Mouse (Mus musculus): ENCODE results near the gene Tor1aip2.

The Tor1aip2 gene

GRCm38 (mm10) chr1:156074575-156074974 is 39.4 kb downstream of the Tor1aip2 start:
- no peak for TF ChIP-seq GATA4 (IDR thresholded peaks at IDR 0.05; ENCODE audit: insufficient replicate concordance, low read length)

GRCm38 (mm10) chr1:156076474-156076873 is 41.3 kb downstream of the Tor1aip2 start:
- TF ChIP-seq GATA4 (IDR thresholded peaks at IDR 0.05; ENCODE audit: insufficient replicate concordance, low read length), result no peak

- no peak for TF ChIP-seq GATA4 (IDR thresholded peaks at IDR 0.05; ENCODE audit: insufficient replicate concordance, low read length)
Measured at GRCm38 (mm10) chr1:156077655-156078054, 42.5 kb downstream of the Tor1aip2 start.

- TF ChIP-seq GATA4 (IDR thresholded peaks at IDR 0.05; ENCODE audit: insufficient replicate concordance, low read length), result no peak
Measured at GRCm38 (mm10) chr1:156084603-156085002, 49.4 kb downstream of the Tor1aip2 start.

- no peak for TF ChIP-seq GATA4 (IDR thresholded peaks at IDR 0.05; ENCODE audit: insufficient replicate concordance, low read length)
Measured at GRCm38 (mm10) chr1:156085770-156086169, 50.6 kb downstream of the Tor1aip2 start.

GRCm38 (mm10) chr1:156087586-156087985 is 52.4 kb downstream of the Tor1aip2 start:
- no peak for TF ChIP-seq GATA4 (IDR thresholded peaks at IDR 0.05; ENCODE audit: insufficient replicate concordance, low read length)

- no peak for TF ChIP-seq GATA4 (IDR thresholded peaks at IDR 0.05; ENCODE audit: insufficient replicate concordance, low read length)
Measured at GRCm38 (mm10) chr1:156089561-156089960, 54.4 kb downstream of the Tor1aip2 start.

- TF ChIP-seq GATA4 (IDR thresholded peaks at IDR 0.05; ENCODE audit: insufficient replicate concordance, low read length), result no peak
Measured at GRCm38 (mm10) chr1:156090042-156090441, 54.8 kb downstream of the Tor1aip2 start.

- TF ChIP-seq GATA4 (IDR thresholded peaks at IDR 0.05; ENCODE audit: insufficient replicate concordance, low read length), result no peak
Measured at GRCm38 (mm10) chr1:156091811-156092210, 56.6 kb downstream of the Tor1aip2 start.

- no peak for TF ChIP-seq GATA4 (IDR thresholded peaks at IDR 0.05; ENCODE audit: insufficient replicate concordance, low read length)
Measured at GRCm38 (mm10) chr1:156103763-156104162, 68.6 kb downstream of the Tor1aip2 start.

- no peak for TF ChIP-seq GATA4 (IDR thresholded peaks at IDR 0.05; ENCODE audit: insufficient replicate concordance, low read length)
Measured at GRCm38 (mm10) chr1:156105381-156105780, 70.2 kb downstream of the Tor1aip2 start.

- TF ChIP-seq GATA4 (IDR thresholded peaks at IDR 0.05; ENCODE audit: insufficient replicate concordance, low read length), result no peak
Measured at GRCm38 (mm10) chr1:156107424-156107823, 72.2 kb downstream of the Tor1aip2 start.

- TF ChIP-seq GATA4 (IDR thresholded peaks at IDR 0.05; ENCODE audit: insufficient replicate concordance, low read length), result no peak
Measured at GRCm38 (mm10) chr1:156108400-156108799, 73.2 kb downstream of the Tor1aip2 start.

GRCm38 (mm10) chr1:156111090-156111489 is 75.9 kb downstream of the Tor1aip2 start:
- TF ChIP-seq GATA4 (IDR thresholded peaks at IDR 0.05; ENCODE audit: insufficient replicate concordance, low read length), result no peak

- TF ChIP-seq GATA4 (IDR thresholded peaks at IDR 0.05; ENCODE audit: insufficient replicate concordance, low read length), result no peak
Measured at GRCm38 (mm10) chr1:156111728-156112127, 76.5 kb downstream of the Tor1aip2 start.

GRCm38 (mm10) chr1:156112142-156112541 is 76.9 kb downstream of the Tor1aip2 start:
- no peak for TF ChIP-seq GATA4 (IDR thresholded peaks at IDR 0.05; ENCODE audit: insufficient replicate concordance, low read length)

GRCm38 (mm10) chr1:156113884-156114499 is 78.8 kb downstream of the Tor1aip2 start:
- TF ChIP-seq GATA4 (IDR thresholded peaks at IDR 0.05; ENCODE audit: insufficient replicate concordance, low read length), result no peak
